Mouse (Mus musculus) liver, adult (tissue): Measurements from ENCODE around the gene Yy2.

Source experiments
- GATA4 ChIP-seq: IDR thresholded peaks from 2 replicates; pipeline ENCODE4 v1.6.1; 2014; ENCODE audit warnings: mild to moderate bottlenecking, low read length; ENCODE audit not compliant: insufficient replicate concordance

The Yy2 gene

DNA sequence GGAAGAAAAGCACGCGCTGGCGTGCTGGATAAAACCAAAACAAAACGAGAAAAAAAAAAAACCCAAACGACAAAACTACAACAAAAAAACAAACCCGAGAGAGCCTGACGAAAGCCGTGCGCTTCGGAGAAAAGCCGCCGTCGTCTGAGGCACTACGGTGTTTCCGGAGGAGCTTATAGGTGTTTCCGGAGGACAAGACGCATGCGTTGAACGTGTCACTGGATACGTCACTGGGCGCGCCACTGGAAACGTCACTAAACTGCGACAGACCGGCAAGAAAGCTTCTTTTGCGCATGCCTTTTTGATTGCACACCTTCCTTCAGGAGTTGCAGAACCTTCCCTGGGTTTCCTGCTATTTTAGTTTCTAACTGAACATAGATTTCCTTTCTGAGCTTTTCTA lies at the start of gene Yy2:
Gene Yy2 (minus strand): TSS at position 146 of the 400 bp plus-strand sequence.
- no peak for TF ChIP-seq GATA4

DNA sequence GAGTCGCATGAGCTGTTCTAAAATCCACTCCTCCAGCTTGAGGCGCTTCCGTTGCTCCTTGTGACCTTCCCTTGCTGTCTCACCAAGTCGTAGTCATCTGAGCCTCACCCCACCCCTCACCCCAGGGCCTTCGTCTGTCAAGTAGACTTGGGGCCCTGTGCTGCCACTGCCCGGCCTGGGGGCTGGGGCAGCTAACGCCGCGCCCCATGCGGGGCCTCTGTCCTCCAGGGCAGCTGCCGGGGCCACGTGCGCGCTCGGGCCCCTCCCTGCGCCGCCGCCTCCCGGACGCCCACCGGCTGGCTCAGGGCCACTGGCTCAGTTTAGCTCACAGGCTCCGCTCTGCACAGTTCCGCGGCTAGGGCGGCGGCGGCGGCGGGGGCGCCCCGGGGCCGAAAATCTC lies 44.1 kb upstream of the Yy2 start:
- TF ChIP-seq GATA4: no peak

DNA sequence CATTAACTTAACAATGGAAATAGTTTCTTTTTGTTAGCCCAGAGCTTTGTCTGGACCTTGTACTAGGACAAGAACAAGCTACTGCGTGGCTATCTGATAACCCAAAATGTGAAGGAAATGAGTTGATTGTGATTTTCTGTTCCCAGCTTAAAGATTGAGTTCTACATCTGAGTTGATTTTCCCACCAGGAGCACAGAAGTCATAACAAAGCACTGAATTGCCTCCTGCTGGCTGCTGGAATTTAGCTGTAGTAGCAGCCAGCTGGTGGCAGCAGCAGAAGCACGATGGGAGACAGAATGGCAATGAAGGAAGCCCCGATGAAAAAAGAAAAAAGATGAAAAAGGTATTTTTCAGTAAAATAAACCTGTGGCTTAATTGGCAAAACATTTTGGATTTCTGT lies 32.7 kb upstream of the Yy2 start:
- TF ChIP-seq GATA4: no peak

DNA sequence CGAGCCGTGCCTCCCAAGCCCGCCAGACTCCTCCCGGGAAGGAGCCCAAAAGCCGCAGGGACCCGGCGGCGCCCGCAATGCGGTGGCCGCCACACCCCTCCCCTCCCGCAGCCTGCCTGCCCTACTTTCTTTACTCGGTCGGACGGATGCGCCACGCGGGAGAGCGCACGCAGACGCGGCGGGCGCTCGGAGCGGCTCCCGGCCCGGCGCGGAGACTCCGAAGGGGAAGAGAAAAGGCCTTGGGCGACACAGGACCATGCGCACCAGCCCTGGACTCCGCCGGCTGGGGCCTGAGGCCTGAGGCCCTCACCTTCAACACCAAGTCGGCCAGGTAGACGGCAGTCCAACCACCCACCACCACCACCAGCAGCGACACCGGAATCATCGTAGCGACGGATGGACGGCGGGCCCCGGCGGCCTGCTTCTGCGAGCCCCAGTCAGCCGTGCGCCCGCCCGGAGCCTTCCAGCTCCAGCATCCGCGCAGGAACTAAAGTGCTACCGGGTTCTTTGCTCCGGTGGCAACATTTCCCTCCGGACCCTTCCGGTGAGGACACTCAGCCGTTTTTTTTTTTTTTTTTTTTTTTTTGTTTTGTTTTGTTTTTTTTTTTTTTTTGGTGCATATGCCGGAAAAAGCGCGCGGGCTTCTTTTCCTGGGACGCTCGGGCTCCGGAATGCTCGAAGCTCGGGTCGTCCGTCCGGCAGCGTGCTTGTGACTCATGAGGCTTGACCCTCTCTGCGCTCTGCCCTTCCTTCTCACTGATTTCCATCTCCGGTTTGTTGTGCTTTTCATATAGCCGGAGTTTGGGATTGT lies 29.6 kb upstream of the Yy2 start, which contains the start of gene Mbtps2:
Gene Mbtps2 (minus strand): TSS at position 530 of the 811 bp plus-strand sequence.
- no peak for TF ChIP-seq GATA4

DNA sequence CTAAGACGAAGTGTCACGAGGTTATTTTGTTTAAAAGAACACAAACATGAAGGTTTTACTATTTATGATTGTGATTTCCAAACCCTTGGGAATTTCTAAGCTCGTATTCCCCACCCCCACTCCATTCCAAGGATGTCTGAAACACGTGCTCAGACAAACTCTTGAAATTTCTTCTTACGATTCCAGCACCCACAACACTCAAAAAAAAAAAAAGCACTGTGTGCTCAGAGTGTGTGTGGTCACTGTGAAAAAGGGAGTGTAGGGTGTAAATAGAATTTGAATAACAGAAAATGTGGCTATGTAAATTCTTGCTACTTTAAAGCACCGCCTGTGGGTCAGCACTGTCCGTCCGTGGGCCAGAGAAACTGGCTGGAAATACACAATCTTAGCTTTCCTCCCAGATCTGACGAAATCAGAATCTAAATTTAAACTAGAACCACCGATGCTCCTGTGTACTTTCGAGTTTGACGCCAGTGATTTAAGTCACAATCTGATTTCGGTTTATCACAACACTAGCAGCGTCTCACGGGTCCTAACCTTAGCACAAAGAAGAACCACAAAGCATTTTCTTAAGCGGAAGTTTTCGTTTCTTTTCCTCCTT lies 28.9 kb upstream of the Yy2 start:
- no peak for TF ChIP-seq GATA4

DNA sequence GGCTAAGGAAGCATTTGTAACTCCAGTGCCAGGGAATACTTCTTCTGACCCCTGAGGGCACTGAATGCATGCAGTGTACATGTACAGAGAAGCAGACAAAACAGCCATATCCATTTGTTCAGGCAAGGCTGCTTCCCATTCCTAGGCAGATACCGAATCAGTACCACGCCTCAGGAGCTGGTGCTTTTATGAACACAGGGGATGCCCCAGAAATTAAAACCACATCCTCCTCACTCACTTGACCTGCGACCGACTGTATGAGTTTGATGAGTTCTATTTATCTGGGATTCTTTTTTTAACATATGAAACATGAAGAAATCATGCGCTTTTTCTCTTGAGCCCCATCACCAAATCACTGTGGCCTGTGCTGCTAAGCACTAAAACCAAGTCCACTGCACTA lies 28.0 kb upstream of the Yy2 start:
- TF ChIP-seq GATA4: no peak

DNA sequence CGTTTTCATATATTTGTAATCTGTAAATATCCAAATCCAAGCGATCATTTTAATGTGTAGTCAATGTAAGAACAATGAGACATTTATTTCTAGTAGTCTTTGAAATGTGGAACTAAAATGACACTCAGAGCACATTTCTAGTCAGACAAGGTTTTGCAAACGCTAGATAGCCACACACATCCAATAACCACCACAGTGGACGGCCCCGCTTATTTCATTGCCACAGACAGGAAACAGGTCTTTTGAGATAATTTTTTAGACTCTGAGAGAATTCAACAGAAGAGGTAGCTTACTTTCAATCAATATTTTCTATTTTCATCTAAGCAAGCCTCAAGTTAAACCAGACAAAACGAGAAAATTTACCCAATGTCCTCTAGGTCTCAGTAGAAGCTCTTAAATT lies 27.1 kb upstream of the Yy2 start:
- TF ChIP-seq GATA4: no peak

DNA sequence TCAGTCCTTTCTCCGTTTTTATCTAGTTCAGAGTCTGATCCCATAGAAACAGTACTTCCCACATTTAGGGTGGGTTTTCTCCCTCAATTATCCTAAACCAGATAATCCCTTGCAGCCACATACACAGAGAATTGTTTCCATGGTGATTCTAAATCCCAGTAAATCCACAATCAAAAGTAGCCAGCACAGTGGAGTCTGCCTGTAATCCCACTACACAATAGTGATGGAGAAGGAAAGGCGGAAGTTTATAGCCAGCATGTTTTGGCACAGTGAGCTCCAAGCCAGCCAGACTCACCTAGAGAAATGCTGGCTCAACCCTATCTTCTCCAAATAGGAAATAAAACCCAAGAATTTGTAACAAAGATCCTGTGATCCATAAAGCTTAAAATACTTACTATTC lies 25.8 kb upstream of the Yy2 start:
- no peak for TF ChIP-seq GATA4

DNA sequence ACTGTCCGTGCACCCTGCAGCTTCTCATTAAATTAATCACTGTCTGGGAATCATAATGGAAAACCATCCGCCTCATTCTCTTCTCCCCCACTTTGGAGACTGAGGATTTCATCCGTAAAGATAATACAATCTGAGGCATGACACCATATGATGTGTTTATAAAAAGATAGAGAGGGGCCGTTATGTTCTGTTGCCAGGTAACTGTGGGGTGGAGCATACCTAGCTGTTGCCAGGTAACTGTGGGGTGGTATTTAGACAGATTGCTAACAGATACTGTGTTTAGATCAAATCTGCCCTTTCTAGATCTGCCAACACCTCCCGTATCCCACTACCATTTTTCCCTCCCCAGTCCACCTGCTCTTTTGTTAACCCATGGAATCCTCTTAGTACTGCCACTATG lies 18.2 kb upstream of the Yy2 start:
- TF ChIP-seq GATA4: no peak

DNA sequence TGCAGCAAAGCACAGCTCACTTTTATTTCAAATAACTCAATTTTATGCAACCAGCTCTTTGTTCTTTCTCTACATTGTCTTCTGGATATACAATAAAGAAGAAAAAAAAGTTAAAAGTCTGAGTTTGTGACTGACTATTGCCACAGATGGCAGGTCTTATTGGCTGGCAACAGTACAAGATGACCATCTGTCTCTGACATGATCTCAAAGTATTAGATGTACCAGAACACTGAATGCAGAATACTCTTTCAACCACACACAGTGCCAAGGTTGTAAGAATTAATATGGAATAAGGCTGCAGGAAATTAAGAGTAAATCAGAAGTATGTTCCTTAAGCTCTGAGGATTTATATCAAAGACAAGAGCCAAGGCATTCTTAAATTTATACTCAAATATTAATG lies 17.6 kb upstream of the Yy2 start:
- TF ChIP-seq GATA4: no peak

DNA sequence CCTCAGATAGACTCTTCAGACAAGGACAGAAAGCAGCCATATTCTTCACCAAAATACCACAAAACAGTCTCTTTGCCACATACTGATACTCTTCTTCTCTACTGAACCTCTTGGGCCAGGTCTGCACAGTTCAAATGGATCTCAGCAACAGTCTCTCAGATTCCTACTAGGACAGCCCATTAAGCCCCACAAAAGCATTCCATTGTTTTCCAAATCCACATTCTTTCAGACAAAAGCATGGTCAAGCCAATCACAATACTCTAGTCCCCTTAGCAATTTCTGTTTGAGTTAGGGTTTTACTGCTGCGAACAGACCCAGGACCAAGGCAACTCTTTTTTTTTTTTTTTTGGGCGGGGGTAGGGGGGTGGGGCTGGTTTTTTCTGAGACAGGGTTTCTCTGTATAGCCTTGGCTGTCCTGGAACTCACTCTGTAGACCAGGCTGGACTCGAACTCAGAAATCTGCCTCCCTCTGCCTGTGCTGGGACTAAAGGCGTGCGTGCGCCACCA lies 10.4 kb upstream of the Yy2 start:
- no peak for TF ChIP-seq GATA4

DNA sequence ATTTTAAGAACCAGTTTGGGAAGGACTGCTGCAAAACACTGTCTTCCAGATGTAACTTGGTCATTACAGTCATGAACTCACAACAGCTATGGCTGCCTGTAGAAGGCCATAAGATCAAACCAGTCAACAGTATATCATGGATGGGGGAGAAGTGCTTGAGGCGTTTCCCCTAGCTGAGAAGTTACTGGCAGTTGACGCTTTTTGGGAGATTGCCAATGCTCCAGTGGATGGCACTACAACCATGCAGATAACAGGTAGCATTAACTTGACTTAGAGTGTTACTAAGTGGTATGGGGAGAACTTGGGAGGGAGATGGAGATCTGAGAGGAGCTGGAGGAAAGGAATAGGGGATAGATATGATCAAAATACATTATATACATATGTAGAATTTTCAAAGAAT lies 5.9 kb upstream of the Yy2 start:
- no peak for TF ChIP-seq GATA4

DNA sequence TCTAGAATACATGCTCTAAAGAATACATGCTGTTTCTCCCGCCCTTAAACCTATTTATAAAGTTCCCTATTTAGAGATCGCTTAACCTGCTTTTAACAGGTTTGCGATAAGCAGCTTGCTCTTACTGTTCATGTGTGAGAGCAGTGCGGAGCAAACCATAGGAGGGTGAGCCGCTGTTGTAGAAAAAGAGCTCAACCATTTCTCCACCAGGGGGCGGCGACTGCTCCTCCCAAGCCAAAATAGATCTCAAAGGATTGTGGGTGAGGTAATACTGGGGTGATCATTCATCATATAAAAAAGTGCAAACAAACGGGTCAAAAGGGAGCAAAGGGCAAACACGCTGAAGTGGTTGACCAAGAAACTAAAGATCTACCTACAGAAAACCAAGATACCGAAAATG lies 5.0 kb downstream of the Yy2 start:
- TF ChIP-seq GATA4: no peak

DNA sequence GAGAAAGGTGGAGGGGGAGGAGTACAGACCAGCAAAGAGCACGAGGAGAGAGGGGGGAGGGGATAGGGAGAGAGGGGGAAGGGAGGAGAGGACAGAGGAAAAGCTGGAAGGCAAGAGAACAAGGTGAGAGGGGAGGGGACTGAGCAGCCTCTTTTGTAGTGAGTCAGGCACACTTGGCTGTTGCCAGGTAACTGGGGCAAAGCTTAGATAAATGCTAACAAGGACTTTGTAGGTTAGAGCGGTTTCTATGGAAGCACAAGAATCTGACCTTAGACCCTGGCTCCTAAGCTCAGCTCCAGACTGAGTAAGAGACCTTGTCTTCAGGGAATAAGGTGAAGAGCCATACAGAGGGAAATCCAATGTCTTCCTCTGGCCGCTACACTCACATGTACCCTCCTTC lies 21.7 kb downstream of the Yy2 start:
- TF ChIP-seq GATA4: no peak
